Mouse (Mus musculus) heart, embryonic 13.5 days (tissue): ENCODE data around the gene Slc5a5. TPM values are rescaled to one million over a fixed set of nuclear protein-coding genes. Genes with fewer than 3 reads are reported as not detected.

ENCODE experiments used
- ATAC-seq: fragments of 200-750 bp; cut with Nextera tagmentation; 2 replicates; pipeline ENCODE4 v1.8.0; 2017; ENCODE audit warnings: moderate TSS enrichment; ENCODE audit not compliant: insufficient number of reproducible peaks, low FRiP score, low TSS enrichment; ENCODE audit errors: extremely low read depth
- H3K27ac ChIP-seq: fragments of 300-500 bp; sonication (generic); replicated peaks from 2 replicates; pipeline ENCODE4 v1.5.1; 2015; ENCODE audit warnings: moderate library complexity, mild to moderate bottlenecking, inconsistent platforms
- H3K27me3 ChIP-seq: fragments of 300-500 bp; sonication (generic); replicated peaks from 2 replicates; pipeline ENCODE4 v1.6.1; 2015; ENCODE audit warnings: mild to moderate bottlenecking, inconsistent platforms
- H3K36me3 ChIP-seq: fragments of 300-500 bp; sonication (generic); 2 replicates; pipeline ENCODE4 v1.6.1; 2015; ENCODE audit warnings: mild to moderate bottlenecking, inconsistent platforms
- H3K4me1 ChIP-seq: fragments of 300-500 bp; sonication (generic); 2 replicates; pipeline ENCODE4 v1.6.1; 2015; ENCODE audit warnings: inconsistent platforms
- H3K4me2 ChIP-seq: fragments of 300-500 bp; sonication (generic); 2 replicates; pipeline ENCODE4 v1.6.1; 2015; ENCODE audit warnings: inconsistent platforms, mild to moderate bottlenecking, moderate library complexity
- H3K4me3 ChIP-seq: fragments of 300-500 bp; sonication (generic); 2 replicates; pipeline ENCODE4 v1.5.1; 2015; ENCODE audit warnings: moderate library complexity, mild to moderate bottlenecking, inconsistent platforms
- H3K9ac ChIP-seq: fragments of 300-500 bp; sonication (generic); 2 replicates; pipeline ENCODE4 v1.6.1; 2015; ENCODE audit warnings: inconsistent platforms, mild to moderate bottlenecking, moderate library complexity
- H3K9me3 ChIP-seq: fragments of 300-500 bp; sonication (generic); 2 replicates; pipeline ENCODE4 v1.6.1; 2016; ENCODE audit warnings: inconsistent platforms
- WGBS: fragments of 180-500 bp; shearing (Covaris S2); methylation state at CpG from one replicate; pipeline ENCODE4 v1.1.7; 2015; ENCODE audit warnings: mixed read lengths; 5-methylcytosine and 5-hydroxymethylcytosine counted together
- polyA plus RNA-seq: library from polyadenylated mRNA; unstranded; fragments of >200 nt; fragmentation: Nextera tagmentation; extraction: Ambion mirVana; gene quantifications from 2 replicates; pipeline ENCODE4 v1.2.1, GENCODE M21; 2015

Gene Slc5a5
- polyA plus RNA-seq, 1 experiment from 2014 or later, result 0.09 TPM

GRCm38 (mm10) chr8:70893656-70894384 is 1.3 kb upstream of the Slc5a5 start:
- Histone ChIP-seq H3K36me3 (peaks cover 25% of the 10 kb centered on the region), H3K9me3 (0 out of 2 replicates have a peak, but pooled peaks cover 3% of the 10 kb centered on the region), H3K4me3 (no peak overlapping the region), H3K4me2 (no peak overlapping the region), H3K4me1 (peaks cover 29% of the 10 kb centered on the region), H3K27me3 (peaks cover 59% of the 10 kb centered on the region), H3K9ac (no peak overlapping the region), H3K27ac (no peak overlapping the region)
- no peak for ATAC-seq
- WGBS, result 30% methylated on average over 12 of the region's 12 CpGs

GRCm38 (mm10) chr8:70892896-70893655 is 519 bp upstream of the Slc5a5 start:
- Histone ChIP-seq H3K9ac (peak overlapping the region; percentile 60; the same call in 1 of the 2 replicates), H3K4me2 (peak overlapping the region; percentile 58), H3K9me3 (0 out of 2 replicates have a peak, but pooled peaks cover 3% of the 10 kb centered on the region), H3K27ac (no peak overlapping the region), H3K4me1 (peaks cover 24% of the 10 kb centered on the region), H3K4me3 (peak overlapping the region; percentile 40), H3K27me3 (peaks cover 67% of the 10 kb centered on the region), H3K36me3 (peaks cover 25% of the 10 kb centered on the region)
- ATAC-seq, result no peak
- 25% methylated on average over 20 of the region's 20 CpGs for WGBS

- H3K27me3 ChIP-seq, result peaks cover 82% of the 10 kb centered on the region
- no peak overlapping the region for H3K4me3 ChIP-seq
- ATAC-seq, result no peak
- peaks cover 22% of the 10 kb centered on the region for H3K4me1 ChIP-seq
- H3K9ac ChIP-seq, result no peak overlapping the region
- peaks cover 25% of the 10 kb centered on the region for H3K36me3 ChIP-seq
- H3K4me2 ChIP-seq, result no peak overlapping the region
- 9% methylated on average over 21 of the region's 21 CpGs for WGBS
- H3K27ac ChIP-seq, result no peak overlapping the region
- H3K9me3 ChIP-seq, result 0 out of 2 replicates have a peak, but pooled peaks cover 3% of the 10 kb centered on the region
Observed at GRCm38 (mm10) chr8:70891356-70891755, 1.2 kb downstream of the Slc5a5 start.

GRCm38 (mm10) chr8:70890656-70891055 is 1.9 kb downstream of the Slc5a5 start:
- Histone ChIP-seq H3K4me3 (no peak overlapping the region), H3K4me2 (no peak overlapping the region), H3K4me1 (peaks cover 15% of the 10 kb centered on the region), H3K27ac (no peak overlapping the region), H3K9me3 (0 out of 2 replicates have a peak, but pooled peaks cover 3% of the 10 kb centered on the region), H3K27me3 (peaks cover 89% of the 10 kb centered on the region), H3K9ac (no peak overlapping the region), H3K36me3 (peaks cover 21% of the 10 kb centered on the region)
- 85% methylated on average over 5 of the region's 5 CpGs for WGBS
- no peak for ATAC-seq

GRCm38 (mm10) chr8:70887669-70888068 is 4.9 kb downstream of the Slc5a5 start:
- Histone ChIP-seq H3K27ac (no peak overlapping the region), H3K4me3 (no peak overlapping the region), H3K4me1 (peaks cover 9% of the 10 kb centered on the region), H3K9me3 (0 out of 2 replicates have a peak, but pooled peaks cover 3% of the 10 kb centered on the region), H3K9ac (no peak overlapping the region), H3K36me3 (no peaks in the 10 kb centered on the region), H3K4me2 (no peak overlapping the region), H3K27me3 (peaks cover 72% of the 10 kb centered on the region)
- peak; percentile 27; the same call in 1 of the 2 replicates for ATAC-seq
- WGBS, result 6% methylated on average over 18 of the region's 18 CpGs

GRCm38 (mm10) chr8:70885612-70886011 is 6.9 kb downstream of the Slc5a5 start:
- Histone ChIP-seq H3K27me3 (peaks cover 51% of the 10 kb centered on the region), H3K4me3 (no peak overlapping the region), H3K9ac (no peak overlapping the region), H3K36me3 (no peaks in the 10 kb centered on the region), H3K4me2 (no peak overlapping the region), H3K4me1 (peaks cover 4% of the 10 kb centered on the region; the same call in 1 of the 2 replicates), H3K9me3 (no peaks in the 10 kb centered on the region), H3K27ac (no peak overlapping the region)
- WGBS, result 14% methylated on average over 12 of the region's 12 CpGs
- ATAC-seq, result no peak

- Histone ChIP-seq H3K9me3 (no peaks in the 10 kb centered on the region), H3K4me2 (no peak overlapping the region), H3K27me3 (peaks cover 48% of the 10 kb centered on the region), H3K36me3 (no peaks in the 10 kb centered on the region), H3K9ac (no peak overlapping the region), H3K4me1 (peaks cover 12% of the 10 kb centered on the region), H3K27ac (no peak overlapping the region), H3K4me3 (no peak overlapping the region)
- WGBS, result 73% methylated on average over 10 of the region's 10 CpGs
- ATAC-seq, result no peak
Observed at GRCm38 (mm10) chr8:70884683-70885082, 7.9 kb downstream of the Slc5a5 start.

- ATAC-seq, result no peak
- no peak overlapping the region for H3K27ac ChIP-seq
Observed at GRCm38 (mm10) chr8:70884186-70884585, 8.4 kb downstream of the Slc5a5 start.

GRCm38 (mm10) chr8:70880546-70880945 is 12.0 kb downstream of the Slc5a5 start:
- Histone ChIP-seq H3K36me3 (no peaks in the 10 kb centered on the region), H3K27me3 (0 out of 2 replicates have a peak, but pooled peaks cover 11% of the 10 kb centered on the region), H3K9me3 (no peaks in the 10 kb centered on the region), H3K4me2 (no peak overlapping the region), H3K27ac (peak overlapping the region; percentile 16), H3K4me1 (peaks cover 12% of the 10 kb centered on the region), H3K4me3 (no peak overlapping the region), H3K9ac (peak overlapping the region; percentile 17)
- whole genome bisulfite sequencing, result 16% methylated on average over 11 of the region's 11 CpGs
- ATAC-seq, result no peak

More at GRCm38 (mm10) chr8:70884186-70884585, 8.4 kb downstream of the Slc5a5 start:
- Histone ChIP-seq H3K9ac (no peak overlapping the region), H3K4me2 (no peak overlapping the region), H3K4me1 (peaks cover 12% of the 10 kb centered on the region), H3K27me3 (peaks cover 45% of the 10 kb centered on the region), H3K9me3 (no peaks in the 10 kb centered on the region), H3K4me3 (no peak overlapping the region), H3K36me3 (no peaks in the 10 kb centered on the region)
- WGBS, result 81% methylated on average over 4 of the region's 4 CpGs

GRCm38 (mm10) chr8:70880126-70880525 is 12.4 kb downstream of the Slc5a5 start:
- H3K4me3 ChIP-seq, result no peak overlapping the region
- peaks cover 9% of the 10 kb centered on the region; the same call in 1 of the 2 replicates for H3K27me3 ChIP-seq
- H3K27ac ChIP-seq, result peak overlapping the region; percentile 16
- peaks cover 12% of the 10 kb centered on the region for H3K4me1 ChIP-seq
- no peak overlapping the region for H3K4me2 ChIP-seq
- H3K9ac ChIP-seq, result peak overlapping the region; percentile 17; the same call in 1 of the 2 replicates
- ATAC-seq, result no peak
- H3K9me3 ChIP-seq, result no peaks in the 10 kb centered on the region
- no peaks in the 10 kb centered on the region for H3K36me3 ChIP-seq
- 4% methylated on average over 4 of the region's 4 CpGs for WGBS

GRCm38 (mm10) chr8:70879500-70879899 is 13.1 kb downstream of the Slc5a5 start:
- no peak for ATAC-seq
- no peak overlapping the region for H3K27ac ChIP-seq
- H3K36me3 ChIP-seq, result no peaks in the 10 kb centered on the region
- no peak overlapping the region for H3K4me3 ChIP-seq
- H3K9ac ChIP-seq, result no peak overlapping the region
- H3K9me3 ChIP-seq, result no peaks in the 10 kb centered on the region
- H3K4me2 ChIP-seq, result no peak overlapping the region
- peaks cover 9% of the 10 kb centered on the region; the same call in 1 of the 2 replicates for H3K27me3 ChIP-seq
- H3K4me1 ChIP-seq, result peaks cover 12% of the 10 kb centered on the region
- WGBS, result 50% methylated on average over 4 of the region's 4 CpGs
